Mouse (Mus musculus) right cerebral cortex, postnatal 10 days (tissue): ENCODE results near the gene Pygb.

ENCODE experiments used
- DNase-seq, 2 experiments: peaks; one replicate each; pipeline ENCODE4 v3.0.0; 2021; ENCODE audit warnings: low spot score in 2 of 2

The Pygb gene

DNA sequence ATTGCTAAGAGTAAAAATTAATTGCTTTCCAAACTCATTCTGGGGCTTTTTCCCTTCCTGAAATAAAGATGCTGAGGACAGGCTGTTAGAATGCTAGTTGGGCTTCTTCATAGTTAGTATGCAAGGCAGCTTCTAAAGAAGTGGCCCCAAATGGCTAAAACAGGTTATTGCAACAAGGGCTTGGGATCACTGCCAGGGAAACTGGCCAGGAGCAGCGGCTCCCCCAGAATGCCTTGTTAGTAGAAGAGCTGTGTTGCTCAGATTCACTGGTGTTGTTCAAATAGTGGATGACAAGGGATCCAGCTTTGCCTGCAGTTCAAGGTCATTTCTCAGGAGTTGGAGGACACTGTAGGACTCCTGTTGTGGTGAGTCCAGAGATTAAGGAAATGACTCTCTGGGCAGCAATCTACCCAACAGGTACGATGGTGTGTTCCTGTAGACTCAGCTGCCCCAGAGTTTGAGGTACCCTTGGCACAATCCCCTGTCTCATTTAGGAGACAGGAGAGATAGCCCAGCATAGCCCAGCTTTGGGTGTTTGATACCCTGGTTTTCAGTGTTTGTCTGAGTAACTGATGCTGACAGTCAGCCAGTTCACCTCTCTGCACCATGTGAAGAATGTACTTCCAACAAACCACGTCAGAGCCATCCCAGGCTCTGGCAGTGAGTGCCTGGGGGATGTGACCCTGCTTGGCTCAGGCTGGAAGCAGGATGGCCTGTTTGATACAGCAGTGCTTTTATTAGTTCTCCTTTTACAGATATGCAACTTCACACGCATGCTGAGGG is 2.4 kb downstream of the Pygb start:
- peak; percentile 89 to 90 for DNase-seq

DNA sequence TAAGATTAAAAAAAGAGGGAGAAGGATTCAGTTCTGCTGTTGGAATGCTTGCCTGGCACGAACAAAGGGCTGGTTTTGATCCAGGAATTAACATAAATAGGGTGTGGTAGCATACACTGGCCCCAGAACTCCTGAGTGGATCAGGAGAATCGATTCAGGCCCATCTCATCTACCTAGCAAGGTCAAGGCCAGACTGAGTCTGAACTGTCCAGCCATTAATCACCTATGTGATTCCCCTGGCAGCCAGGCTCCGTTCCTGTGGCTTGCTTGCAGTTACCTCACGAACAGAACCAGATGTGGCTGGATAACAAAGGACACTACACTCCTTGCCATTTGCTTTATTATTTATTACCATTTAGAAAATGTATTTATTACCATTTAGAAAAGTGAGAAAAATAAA is 6.8 kb downstream of the Pygb start:
- DNase-seq = no peak

DNA sequence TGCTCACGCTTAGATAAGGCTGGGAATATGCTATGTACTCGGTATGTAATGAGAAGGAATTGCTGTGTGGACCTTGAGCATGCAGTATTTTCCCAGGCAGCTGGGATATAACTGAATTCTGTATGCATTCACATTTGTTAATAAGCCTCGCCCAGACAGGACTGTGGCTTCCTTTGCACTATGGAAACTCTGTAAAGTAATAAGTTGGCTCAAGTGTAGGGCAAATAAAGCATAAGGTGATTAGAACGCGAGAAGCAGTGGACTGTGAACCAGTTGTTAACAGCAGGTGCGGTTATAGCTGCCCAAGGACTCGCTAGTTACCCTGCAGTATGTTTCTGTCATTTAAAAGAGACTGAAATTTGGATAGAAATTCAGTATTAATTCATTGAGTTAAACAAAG is 11.5 kb downstream of the Pygb start:
- no peak for DNase-seq

DNA sequence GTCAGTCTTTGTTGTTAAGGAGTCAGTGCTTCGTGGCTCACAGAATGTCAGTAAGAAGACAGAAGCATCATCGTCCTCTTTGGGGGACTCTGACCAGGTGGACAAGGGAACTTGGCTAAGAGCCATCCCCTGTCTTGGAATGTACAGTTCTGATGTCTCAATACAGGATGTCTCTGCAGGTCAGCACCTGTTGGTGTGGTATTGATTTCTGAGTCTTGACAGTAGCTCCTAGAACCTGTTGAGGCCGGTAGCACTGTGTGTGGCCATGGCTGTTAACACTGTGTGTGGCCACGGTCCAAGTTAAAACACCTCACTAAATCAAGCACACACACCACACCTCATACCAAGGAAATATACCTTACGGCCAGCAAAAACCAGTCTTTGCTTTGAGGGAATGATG is 14.1 kb downstream of the Pygb start:
- no peak for DNase-seq

DNA sequence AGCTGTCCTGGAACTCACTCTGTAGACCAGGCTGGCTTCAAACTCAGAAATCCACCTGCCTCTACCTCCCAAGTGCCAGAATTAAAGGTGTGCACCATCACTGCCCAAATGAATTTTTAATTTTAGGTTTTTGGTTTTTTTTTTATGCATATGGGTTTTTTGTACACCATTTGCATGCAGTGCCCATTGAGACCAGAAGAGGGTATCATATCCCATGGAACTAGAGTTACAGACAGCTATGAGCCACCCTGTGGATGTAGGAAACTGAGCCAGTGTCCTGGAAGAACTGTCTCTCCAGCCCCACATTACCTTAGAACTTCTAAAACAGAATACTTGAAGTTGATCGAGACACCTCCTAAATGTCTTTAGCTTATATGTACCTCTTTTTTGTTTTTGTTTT is 16.5 kb downstream of the Pygb start:
- DNase-seq = no peak

DNA sequence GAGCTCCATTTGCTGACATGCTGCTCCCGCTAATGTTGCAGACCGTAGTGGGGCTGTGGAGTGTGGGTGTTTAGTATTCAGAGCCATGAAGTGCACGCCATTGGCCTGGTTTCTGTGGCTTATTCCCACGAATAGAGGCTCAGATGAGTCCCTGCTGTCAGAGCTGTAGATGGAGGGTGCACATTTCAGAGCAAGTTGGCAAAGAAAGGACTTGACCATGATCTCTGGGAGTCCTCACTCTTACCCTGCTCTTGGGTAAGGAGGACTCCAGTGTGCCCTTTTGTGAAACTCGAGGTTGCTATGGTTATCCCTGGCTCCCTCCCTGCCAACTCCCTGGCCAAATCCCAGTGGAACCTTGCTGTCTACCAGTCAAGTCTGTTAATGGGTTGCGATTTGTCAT is 21.8 kb downstream of the Pygb start:
- DNase-seq = peak; percentile 34 to 62

DNA sequence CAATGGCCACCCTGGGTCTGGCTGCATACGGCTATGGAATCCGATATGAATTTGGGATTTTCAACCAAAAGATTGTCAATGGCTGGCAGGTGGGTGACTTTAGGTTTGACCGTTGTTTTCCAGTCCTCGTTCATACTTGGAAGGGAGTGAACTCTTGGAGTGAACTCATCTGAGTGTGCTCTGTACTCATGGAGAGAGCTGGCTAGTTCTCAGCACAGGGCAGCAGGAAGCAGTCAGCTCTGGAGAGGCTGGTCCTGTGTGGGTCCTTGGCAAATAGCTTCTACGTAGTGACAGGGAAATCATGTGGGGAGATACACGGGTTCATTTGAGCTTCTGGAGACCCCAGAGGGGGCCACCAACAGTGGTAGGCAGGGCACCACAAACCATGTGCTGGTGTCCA is 22.3 kb downstream of the Pygb start:
- no peak for DNase-seq

DNA sequence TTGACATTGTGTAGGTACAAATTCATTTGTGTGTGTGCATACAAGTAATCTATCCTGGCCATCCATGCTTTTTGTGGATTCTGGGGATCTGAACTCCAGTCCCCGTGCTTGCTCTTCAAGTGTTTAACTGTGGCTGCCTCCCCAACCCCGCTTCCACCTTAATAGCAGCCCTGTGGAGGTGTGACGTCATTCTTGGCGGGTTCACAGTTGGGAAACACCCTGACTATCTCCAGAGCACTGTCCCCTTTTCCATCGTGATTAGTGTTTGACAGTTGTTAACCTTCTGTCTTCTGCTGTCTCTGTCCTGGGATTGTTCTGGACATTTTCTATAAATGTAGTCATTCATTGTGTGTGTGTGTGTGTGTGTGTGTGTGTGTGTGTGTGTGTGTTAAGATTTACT is 24.1 kb downstream of the Pygb start:
- DNase-seq = no peak

DNA sequence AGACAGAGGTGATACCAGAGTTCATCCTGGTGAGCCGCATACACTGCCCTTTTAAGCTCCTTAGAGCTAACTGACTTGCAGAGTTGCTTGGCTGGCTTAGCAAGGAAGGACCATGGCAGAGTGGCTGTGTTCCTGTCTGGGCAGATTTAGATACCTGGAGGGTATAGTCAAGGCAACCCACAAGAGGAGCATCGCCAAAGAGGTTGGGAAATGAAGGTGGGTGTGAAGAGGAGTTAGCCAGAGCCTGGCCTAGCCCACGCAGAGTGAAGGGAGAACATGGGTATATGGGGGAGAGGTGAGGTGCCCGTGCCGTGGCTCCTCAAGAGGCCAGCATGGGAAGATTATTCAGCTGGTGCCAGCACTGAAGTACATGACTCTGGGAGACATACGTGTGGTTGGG is 26.3 kb downstream of the Pygb start:
- DNase-seq = no peak

DNA sequence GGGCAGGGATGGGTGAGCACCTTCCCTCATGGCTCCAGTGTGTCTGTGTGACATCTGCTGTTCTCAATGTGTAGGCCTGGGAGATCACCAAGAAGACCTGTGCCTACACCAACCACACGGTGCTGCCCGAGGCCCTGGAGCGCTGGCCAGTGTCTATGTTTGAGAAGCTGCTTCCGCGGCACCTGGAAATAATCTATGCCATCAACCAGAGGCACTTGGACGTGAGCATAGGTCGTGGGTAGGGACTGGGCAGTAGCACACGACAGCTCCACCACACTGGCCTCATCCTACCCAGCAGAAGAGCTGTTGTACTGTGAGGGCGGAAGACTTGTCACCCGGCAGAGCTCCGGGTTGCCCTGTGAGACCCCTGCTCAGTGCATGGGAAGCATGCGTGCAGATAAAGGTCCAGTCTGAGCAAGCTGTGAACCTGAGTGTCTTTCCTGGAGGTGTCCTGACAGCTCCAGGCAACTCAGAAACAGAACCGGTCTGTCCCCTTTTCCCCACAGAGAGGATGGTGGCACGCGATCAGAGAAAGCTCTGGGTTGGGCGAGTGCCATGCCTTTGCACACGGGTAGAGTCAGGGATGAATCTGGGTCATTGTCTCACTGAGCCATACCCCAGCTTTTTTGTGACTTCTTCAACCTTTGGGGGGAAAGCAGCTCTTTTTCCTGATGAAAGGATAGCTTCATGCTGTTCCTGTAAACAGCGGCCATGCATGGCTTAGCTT is 30.3 kb downstream of the Pygb start:
- DNase-seq = peak in 1 of 2 experiments; percentile 59

DNA sequence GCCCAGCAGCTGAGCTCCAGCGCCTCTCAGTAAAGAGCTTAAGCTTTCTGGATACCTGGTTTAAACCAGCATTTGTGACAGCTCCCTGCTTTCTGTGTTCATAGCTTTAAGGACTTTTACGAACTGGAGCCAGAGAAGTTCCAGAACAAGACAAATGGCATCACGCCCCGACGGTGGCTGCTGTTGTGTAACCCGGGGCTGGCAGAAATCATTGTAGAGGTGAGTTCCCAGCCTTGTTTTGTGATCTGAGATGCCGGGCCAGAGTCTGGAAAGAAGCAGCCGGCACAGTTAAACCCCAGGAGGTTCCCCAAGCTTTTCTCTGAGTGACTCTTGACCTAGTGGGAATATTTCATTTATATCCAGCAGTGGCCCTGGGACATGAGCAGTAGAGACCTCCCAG is 32.2 kb downstream of the Pygb start:
- DNase-seq = no peak

DNA sequence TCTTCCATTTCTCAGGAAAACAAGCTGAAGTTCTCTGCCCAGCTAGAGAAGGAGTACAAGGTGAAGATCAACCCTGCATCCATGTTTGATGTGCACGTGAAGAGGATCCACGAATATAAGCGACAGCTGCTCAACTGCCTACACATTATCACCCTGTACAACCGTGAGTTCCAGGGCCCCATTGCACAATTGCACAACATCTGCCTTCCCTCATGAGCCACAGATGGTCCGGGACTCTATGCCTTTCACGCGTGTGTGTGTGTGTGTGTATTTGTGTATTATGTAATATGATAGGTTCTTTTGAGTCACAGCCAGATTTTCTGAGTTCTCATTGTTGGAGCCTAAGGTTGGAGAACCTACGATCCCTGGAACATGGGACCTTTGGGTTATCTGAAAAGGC is 34.2 kb downstream of the Pygb start:
- no peak for DNase-seq

DNA sequence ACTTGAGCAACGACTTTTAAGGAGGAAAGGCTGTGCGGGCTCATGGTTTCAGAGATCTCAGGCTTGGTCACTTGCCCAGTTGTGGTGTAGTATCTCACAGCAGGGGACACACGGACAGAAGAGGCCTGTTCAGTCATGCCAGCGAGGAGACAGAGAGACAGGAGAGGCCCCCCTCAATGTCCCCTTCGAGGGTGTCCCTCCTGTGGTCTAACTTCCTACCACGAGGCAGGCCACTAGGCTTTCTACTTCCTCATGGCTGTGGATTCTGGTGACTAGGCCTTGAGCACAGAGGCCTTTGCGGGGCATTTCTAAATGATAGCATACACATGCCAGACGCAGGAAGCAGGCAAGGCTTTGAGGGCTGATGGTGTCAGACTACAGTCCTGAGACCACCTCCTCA is 36.5 kb downstream of the Pygb start:
- DNase-seq = no peak

DNA sequence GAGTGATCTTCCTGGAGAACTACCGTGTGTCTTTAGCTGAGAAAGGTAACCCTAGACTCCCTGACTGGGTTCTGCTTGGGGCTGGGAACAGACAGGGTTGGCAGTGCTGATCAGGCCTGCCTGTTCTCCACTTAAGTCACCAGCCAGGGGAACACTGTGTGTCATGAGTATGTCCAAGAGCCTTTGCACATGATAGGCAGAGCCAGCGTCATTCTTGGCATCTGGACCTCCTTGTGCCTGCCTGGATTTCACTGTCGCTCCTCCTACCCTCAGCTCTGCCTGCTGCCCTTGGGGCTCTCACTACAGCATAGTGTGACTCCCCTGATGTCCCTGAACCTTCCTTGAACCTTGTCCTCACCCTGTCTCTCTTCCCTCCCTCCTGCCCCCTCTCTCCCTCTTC is 39.9 kb downstream of the Pygb start:
- DNase-seq = no peak

DNA sequence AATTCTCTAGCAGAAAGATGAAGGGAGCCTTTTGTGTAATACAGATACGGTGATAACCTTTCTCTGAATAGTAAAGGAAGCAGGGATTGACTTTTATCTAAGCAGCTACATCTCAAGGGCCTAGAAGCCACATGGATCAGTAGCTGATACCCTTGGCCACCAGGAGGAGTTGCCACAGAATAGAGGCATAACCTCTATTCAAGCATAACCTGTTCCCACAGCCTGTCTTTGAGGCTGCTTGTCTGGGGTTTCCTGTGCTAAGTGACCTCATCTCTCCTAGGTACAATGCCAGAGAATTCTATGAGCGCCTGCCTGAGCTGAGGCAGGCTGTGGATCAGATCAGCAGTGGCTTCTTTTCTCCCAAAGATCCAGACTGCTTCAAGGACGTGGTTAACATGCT is 41.6 kb downstream of the Pygb start:
- no peak for DNase-seq

DNA sequence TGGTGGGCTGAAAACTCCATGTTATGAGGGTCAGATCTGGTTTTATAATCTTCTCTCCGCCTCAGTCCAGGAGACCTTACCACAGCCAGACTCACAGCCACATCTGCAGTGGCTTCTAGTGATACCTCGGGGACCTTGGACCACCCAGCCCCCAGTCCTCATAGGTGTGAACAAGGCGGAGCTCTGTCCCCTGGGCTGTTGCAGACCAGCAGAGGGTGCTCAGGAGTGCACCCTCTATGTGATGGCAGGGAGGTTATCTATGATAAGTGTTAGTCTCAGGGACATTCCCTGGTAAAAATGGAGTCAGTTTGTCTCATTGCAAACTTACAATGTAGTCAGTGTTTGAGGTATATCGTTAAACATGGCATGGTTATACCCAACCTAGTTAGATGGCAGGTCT is 42.1 kb downstream of the Pygb start:
- DNase-seq = no peak

DNA sequence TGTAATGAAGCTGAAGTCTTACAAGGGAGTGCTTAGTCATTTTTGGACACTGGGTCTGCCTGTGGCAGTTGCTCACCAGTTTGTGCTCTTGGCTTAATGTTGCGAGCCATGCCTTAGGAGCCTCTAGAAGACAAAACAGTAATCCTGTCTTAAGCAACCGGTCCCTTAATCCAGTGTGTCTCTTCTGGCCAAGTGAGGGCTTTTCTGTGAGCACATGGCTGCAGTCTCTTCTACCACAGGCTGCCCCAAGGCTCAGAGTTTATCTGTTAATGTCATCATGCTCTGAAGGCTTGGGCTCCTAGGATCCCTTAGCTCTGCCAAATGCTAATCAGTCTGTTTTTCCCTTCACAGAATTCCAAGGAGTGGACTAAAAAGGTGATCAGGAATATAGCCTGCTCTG is 43.5 kb downstream of the Pygb start:
- no peak for DNase-seq

DNA sequence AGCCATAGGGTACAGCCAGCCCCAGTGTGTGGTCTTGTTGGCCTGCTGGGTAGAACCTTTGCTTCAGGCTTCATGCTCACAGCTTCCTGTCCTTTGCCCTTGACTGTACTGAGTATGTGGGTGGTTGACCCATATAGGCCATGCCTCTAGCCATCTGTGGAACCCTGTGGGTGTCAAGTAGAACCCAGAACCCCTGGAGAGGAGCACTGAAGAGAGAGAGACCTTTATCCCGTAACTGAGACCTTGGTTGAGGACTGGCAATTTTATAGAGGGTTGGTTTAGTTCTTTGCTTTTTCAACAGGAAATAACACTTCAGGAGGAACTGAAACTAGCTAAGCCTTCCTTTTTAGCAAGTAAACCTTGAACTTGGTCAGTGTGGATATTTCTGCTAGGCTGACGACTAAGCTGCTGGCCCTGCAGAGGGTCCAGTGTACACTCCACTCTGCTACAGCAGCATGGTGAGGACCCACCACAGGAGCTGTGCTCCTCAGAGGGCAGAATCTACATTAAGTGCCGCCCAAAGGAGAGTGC is 44.4 kb downstream of the Pygb start:
- no peak for DNase-seq

DNA sequence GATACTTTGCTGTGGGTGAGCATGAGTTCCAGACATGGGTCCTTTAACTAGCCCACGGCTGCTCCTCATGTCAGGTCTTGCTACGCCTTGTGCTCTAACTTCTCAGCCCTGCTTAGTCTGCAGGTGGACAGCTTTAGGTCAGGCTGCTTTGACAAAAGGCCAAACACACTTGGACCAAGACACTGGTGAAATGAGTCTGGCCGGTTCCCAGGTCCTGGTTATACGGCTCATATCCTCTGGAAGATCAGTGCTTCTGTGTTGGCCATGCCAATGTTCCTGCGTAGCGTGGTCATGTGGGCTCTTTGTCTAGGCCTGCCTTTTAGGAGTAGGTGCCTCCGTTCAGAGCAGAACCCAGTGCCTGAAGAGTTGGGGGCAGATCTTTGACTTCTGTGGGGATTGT is 45.5 kb downstream of the Pygb start:
- no peak for DNase-seq

DNA sequence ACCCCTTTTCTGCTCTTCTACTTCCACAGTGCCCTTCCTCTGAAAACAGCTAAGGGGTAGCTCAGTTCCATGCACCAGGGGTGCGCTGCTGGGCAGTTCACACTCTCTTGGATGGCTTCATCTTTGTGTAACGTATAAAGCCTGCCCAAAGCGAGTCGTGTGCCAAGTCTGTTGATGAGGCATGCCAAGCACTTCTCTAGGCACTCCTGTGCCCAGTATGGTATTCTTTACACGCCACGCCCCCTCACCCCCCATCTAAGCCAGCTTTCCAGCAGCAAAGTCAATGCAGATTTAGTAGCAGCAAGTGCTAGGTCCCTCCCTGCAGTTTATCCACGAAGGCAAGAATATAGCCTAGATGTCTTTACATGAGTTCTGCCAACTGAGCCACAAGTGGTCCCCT is 48.1 kb downstream of the Pygb start:
- DNase-seq = peak in 1 of 2 experiments; percentile 63

DNA sequence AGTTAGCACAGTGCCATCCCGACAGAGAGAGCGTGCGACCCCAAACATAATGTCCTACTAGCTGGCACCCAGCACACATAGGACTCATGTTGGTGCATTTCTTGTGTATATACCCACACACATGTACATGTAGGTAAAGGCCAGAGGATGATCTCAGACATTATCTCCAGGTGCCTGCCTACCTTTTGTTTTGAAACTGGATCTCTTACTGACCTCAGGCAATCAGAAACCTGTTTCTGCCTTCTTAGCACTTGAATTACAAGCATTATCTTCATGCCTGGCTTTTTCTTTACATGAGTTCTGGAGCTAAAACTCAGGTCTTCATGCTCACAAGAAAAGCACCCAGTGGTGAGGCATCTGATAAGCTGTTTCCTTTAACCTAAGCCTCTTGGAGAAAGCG is 49.4 kb downstream of the Pygb start:
- DNase-seq = no peak

DNA sequence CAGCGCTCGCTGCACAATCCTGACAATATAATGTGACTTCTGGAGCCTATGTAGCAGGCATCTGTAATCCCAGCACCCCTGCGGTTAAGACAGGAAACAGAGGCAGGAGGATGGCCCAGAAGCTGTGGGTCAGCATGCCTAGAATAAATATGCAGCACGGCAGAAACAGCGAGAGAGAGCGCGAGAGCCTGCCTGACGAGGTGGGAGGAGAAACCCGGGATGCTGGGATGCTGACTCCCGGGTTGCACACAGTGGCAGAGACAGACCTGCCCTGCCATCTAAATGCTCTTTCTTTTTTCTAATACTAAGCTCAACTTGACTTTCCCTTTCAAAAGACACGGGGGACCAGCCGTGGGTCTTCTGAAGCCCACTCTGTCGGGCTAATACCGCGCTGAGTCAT is 50.4 kb downstream of the Pygb start:
- DNase-seq = peak in 1 of 2 experiments; percentile 66

DNA sequence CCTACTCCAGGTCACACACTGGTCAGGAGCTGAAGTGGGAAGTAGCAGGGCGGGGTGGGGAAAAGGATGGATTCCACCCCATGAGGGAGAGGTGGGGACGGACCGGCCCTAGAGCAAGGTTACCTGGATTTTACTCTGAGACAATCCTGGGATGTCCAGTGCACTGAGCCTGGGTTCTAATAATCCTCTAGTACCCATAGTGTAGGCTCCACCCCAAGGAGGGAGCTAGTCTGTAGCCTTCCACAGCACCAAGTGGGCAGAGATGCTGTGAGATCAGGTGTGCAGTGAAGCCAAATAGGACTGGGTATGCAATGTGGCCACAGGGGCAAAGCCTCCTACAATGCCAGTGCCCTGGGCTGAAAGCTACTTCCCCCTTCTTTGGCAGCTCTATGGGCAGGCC is 51.2 kb downstream of the Pygb start:
- no peak for DNase-seq
